Mouse (Mus musculus): ENCODE results near the gene Gm14214. TPM values are rescaled to one million over a fixed set of nuclear protein-coding genes. Genes with fewer than 3 reads are reported as not detected.

Gene Gm14214
- polyA plus RNA-seq, 1 experiment: not detected

GRCm38 (mm10) chr2:154809107-154809762 lies 39.4 kb upstream of the Gm14214 start:
- Histone ChIP-seq H3K4me1 (replicated peaks; ENCODE audit: control insufficient read depth, insufficient read depth, low read length) (0 out of 2 replicates have a peak, but pooled peaks cover 3% of the 10 kb centered on the region), H3K27me3 (ENCODE audit: control insufficient read depth, insufficient read depth, low read length) (no peaks in the 10 kb centered on the region), H3K27ac (ENCODE audit: control insufficient read depth, insufficient read depth, low read length) (no peak overlapping the region), H3K4me3 (ENCODE audit: control insufficient read depth, insufficient read depth, low read length) (no peak overlapping the region), H3K36me3 (ENCODE audit: control insufficient read depth, insufficient read depth, low read length) (no peaks in the 10 kb centered on the region)
- WGBS: 95% methylated on average over 1 of the region's 1 CpGs
- TF ChIP-seq CTCF (IDR thresholded peaks at IDR 0.05; ENCODE audit: borderline replicate concordance, control insufficient read depth, extremely low read depth, insufficient read depth, low read length, poor library complexity) (no peak), POLR2A (IDR thresholded peaks at IDR 0.05; ENCODE audit: control insufficient read depth, extremely low read depth, insufficient read depth, low read length, poor library complexity) (no peak)
- DNase-seq: no peak

GRCm38 (mm10) chr2:154807689-154808088 lies 37.9 kb upstream of the Gm14214 start:
- no peak for TF ChIP-seq POLR2A (IDR thresholded peaks at IDR 0.05; ENCODE audit: control insufficient read depth, extremely low read depth, insufficient read depth, low read length, poor library complexity)
- no peak for TF ChIP-seq CTCF (IDR thresholded peaks at IDR 0.05; ENCODE audit: borderline replicate concordance, control insufficient read depth, extremely low read depth, insufficient read depth, low read length, poor library complexity)
- no peak for DNase-seq
- Histone ChIP-seq H3K27ac (ENCODE audit: control insufficient read depth, insufficient read depth, low read length) (no peak overlapping the region), H3K36me3 (ENCODE audit: control insufficient read depth, insufficient read depth, low read length) (no peaks in the 10 kb centered on the region), H3K4me3 (ENCODE audit: control insufficient read depth, insufficient read depth, low read length) (no peak overlapping the region), H3K4me1 (replicated peaks; ENCODE audit: control insufficient read depth, insufficient read depth, low read length) (0 out of 2 replicates have a peak, but pooled peaks cover 3% of the 10 kb centered on the region), H3K27me3 (ENCODE audit: control insufficient read depth, insufficient read depth, low read length) (no peaks in the 10 kb centered on the region)
- WGBS: 70% methylated on average over 1 of the region's 1 CpGs

- DNase-seq: no peak
- H3K27ac ChIP-seq (ENCODE audit: control insufficient read depth, insufficient read depth, low read length): no peak overlapping the region
- 0 out of 2 replicates have a peak, but pooled peaks cover 3% of the 10 kb centered on the region for H3K4me1 ChIP-seq (replicated peaks; ENCODE audit: control insufficient read depth, insufficient read depth, low read length)
- WGBS: 92% methylated on average over 4 of the region's 4 CpGs
- no peak overlapping the region for H3K4me3 ChIP-seq (ENCODE audit: control insufficient read depth, insufficient read depth, low read length)
- H3K36me3 ChIP-seq (ENCODE audit: control insufficient read depth, insufficient read depth, low read length): no peaks in the 10 kb centered on the region
- no peak for TF ChIP-seq POLR2A (IDR thresholded peaks at IDR 0.05; ENCODE audit: control insufficient read depth, extremely low read depth, insufficient read depth, low read length, poor library complexity)
- TF ChIP-seq CTCF (IDR thresholded peaks at IDR 0.05; ENCODE audit: borderline replicate concordance, control insufficient read depth, extremely low read depth, insufficient read depth, low read length, poor library complexity): no peak
- H3K27me3 ChIP-seq (ENCODE audit: control insufficient read depth, insufficient read depth, low read length): no peaks in the 10 kb centered on the region
Measured at GRCm38 (mm10) chr2:154803845-154804244, 34.0 kb upstream of the Gm14214 start.

GRCm38 (mm10) chr2:154803372-154803771 lies 33.5 kb upstream of the Gm14214 start:
- Histone ChIP-seq H3K4me3 (ENCODE audit: control insufficient read depth, insufficient read depth, low read length) (no peak overlapping the region), H3K27me3 (ENCODE audit: control insufficient read depth, insufficient read depth, low read length) (no peaks in the 10 kb centered on the region), H3K4me1 (replicated peaks; ENCODE audit: control insufficient read depth, insufficient read depth, low read length) (0 out of 2 replicates have a peak, but pooled peaks cover 3% of the 10 kb centered on the region)

GRCm38 (mm10) chr2:154791661-154792642 lies 22.1 kb upstream of the Gm14214 start:
- Histone ChIP-seq H3K4me1 (replicated peaks; ENCODE audit: control insufficient read depth, insufficient read depth, low read length) (peaks cover 3% of the 10 kb centered on the region; the same call in 1 of the 2 replicates), H3K27me3 (ENCODE audit: control insufficient read depth, insufficient read depth, low read length) (no peaks in the 10 kb centered on the region), H3K36me3 (ENCODE audit: control insufficient read depth, insufficient read depth, low read length) (no peaks in the 10 kb centered on the region), H3K27ac (ENCODE audit: control insufficient read depth, insufficient read depth, low read length) (peak overlapping the region; percentile 65), H3K4me3 (ENCODE audit: control insufficient read depth, insufficient read depth, low read length) (peak overlapping the region; percentile 75)
- under 1% methylated on average over 67 of the region's 67 CpGs for WGBS
- DNase-seq: peak; percentile 82
- no peak for TF ChIP-seq CTCF (IDR thresholded peaks at IDR 0.05; ENCODE audit: borderline replicate concordance, control insufficient read depth, extremely low read depth, insufficient read depth, low read length, poor library complexity)
- no peak for TF ChIP-seq POLR2A (IDR thresholded peaks at IDR 0.05; ENCODE audit: control insufficient read depth, extremely low read depth, insufficient read depth, low read length, poor library complexity)

More at GRCm38 (mm10) chr2:154803372-154803771, 33.5 kb upstream of the Gm14214 start:
- WGBS: 94% methylated on average over 1 of the region's 1 CpGs
- DNase-seq: no peak
- no peaks in the 10 kb centered on the region for H3K36me3 ChIP-seq (ENCODE audit: control insufficient read depth, insufficient read depth, low read length)
- H3K27ac ChIP-seq (ENCODE audit: control insufficient read depth, insufficient read depth, low read length): no peak overlapping the region
- TF ChIP-seq POLR2A (IDR thresholded peaks at IDR 0.05; ENCODE audit: control insufficient read depth, extremely low read depth, insufficient read depth, low read length, poor library complexity) (no peak), CTCF (IDR thresholded peaks at IDR 0.05; ENCODE audit: borderline replicate concordance, control insufficient read depth, extremely low read depth, insufficient read depth, low read length, poor library complexity) (no peak)
